Mouse (Mus musculus) hindbrain, postnatal 0 days (tissue): ENCODE measurements around the gene Retreg1. TPM values are rescaled to one million over a fixed set of nuclear protein-coding genes. Genes with fewer than 3 reads are reported as not detected.
A peak's percentile ranks its signal among the peaks of the same experiment; 100 is the strongest.

ENCODE experiments used
- ATAC-seq: fragments of 200-750 bp; cut with Nextera tagmentation; 2 replicates; pipeline ENCODE4 v1.8.0; 2017; ENCODE audit warnings: mild to moderate bottlenecking, moderate TSS enrichment, moderate library complexity
- DNase-seq: peaks from one replicate; pipeline ENCODE4 v3.0.0-alpha.2; 2015; ENCODE audit warnings: low spot score
- H3K27ac ChIP-seq: fragments of 300-500 bp; sonication (generic); 2 replicates; pipeline ENCODE4 v1.5.1; 2014; ENCODE audit warnings: mild to moderate bottlenecking
- H3K27me3 ChIP-seq: fragments of 300-500 bp; sonication (generic); 2 replicates; pipeline ENCODE4 v1.6.1; 2014; ENCODE audit warnings: low read length, mixed read lengths; ENCODE audit not compliant: insufficient read depth
- H3K36me3 ChIP-seq: fragments of 300-500 bp; sonication (generic); 2 replicates; pipeline ENCODE4 v1.6.1; 2014; ENCODE audit warnings: low read length, mixed read lengths; ENCODE audit not compliant: insufficient read depth
- H3K4me1 ChIP-seq: fragments of 300-500 bp; sonication (generic); 2 replicates; pipeline ENCODE4 v1.6.1; 2014; ENCODE audit warnings: antibody characterized with exemption, low read length, mixed read lengths; ENCODE audit not compliant: insufficient read depth
- H3K4me2 ChIP-seq: fragments of 300-500 bp; sonication (generic); 2 replicates; pipeline ENCODE4 v1.6.1; 2014; ENCODE audit warnings: low read depth, mild to moderate bottlenecking, low read length, moderate library complexity, mixed read lengths
- H3K4me3 ChIP-seq: fragments of 300-500 bp; sonication (generic); 2 replicates; pipeline ENCODE4 v1.5.1; 2014; ENCODE audit warnings: low read length
- H3K9ac ChIP-seq: fragments of 300-500 bp; sonication (generic); replicated peaks from 2 replicates; pipeline ENCODE4 v1.6.1; 2014; ENCODE audit warnings: mild to moderate bottlenecking, low read length, moderate library complexity, mixed read lengths
- H3K9me3 ChIP-seq: fragments of 300-500 bp; sonication (generic); 2 replicates; pipeline ENCODE4 v1.6.1; 2016; ENCODE audit warnings: low read length, mixed read lengths
- CTCF ChIP-seq: IDR thresholded peaks from 2 replicates; pipeline ENCODE4 v1.5.1; 2016; ENCODE audit warnings: antibody characterized with exemption, control low read depth, low read depth
- WGBS: fragments of 180-500 bp; shearing (Covaris S2); extraction: QIAGEN DNeasy Blood & Tissue Kit; methylation state at CpG from one replicate; pipeline ENCODE4 v1.1.7; 2014; 5-methylcytosine and 5-hydroxymethylcytosine counted together
- polyA plus RNA-seq: library from polyadenylated mRNA; unstranded; fragments of >200 nt; fragmentation: Nextera tagmentation; extraction: Ambion mirVana; gene quantifications from 2 replicates; pipeline ENCODE4 v1.2.1, GENCODE M21; 2015
- total RNA-seq: library from RNA; depleted of rRNA; stranded (reverse); fragments of >200 nt; gene quantifications from 2 replicates; pipeline ENCODE4 v1.2.3, GENCODE M21; 2014

The Retreg1 gene
- total and polyA plus RNA-seq, 2 experiments from 2014 or later = 21.0 to 31.7 TPM

- no peaks in the 10 kb centered on the region for H3K27me3 ChIP-seq
- no peak for TF ChIP-seq CTCF
- H3K4me3 ChIP-seq = peak overlapping the region; percentile 70
- ATAC-seq (no peak), DNase-seq (no peak)
- WGBS = 55% methylated on average over 4 of the region's 4 CpGs
- 0 out of 2 replicates have a peak, but pooled peaks cover 3% of the 10 kb centered on the region for H3K4me1 ChIP-seq
- H3K36me3 ChIP-seq = no peaks in the 10 kb centered on the region
- peak overlapping the region; percentile 88 for H3K4me2 ChIP-seq
- no peaks in the 10 kb centered on the region for H3K9me3 ChIP-seq
- no peak overlapping the region for H3K27ac ChIP-seq
- H3K9ac ChIP-seq = no peak overlapping the region
These were observed 1.8 kb downstream of the Retreg1 start for GRCm38 (mm10) chr15:25844771-25845170.

GRCm38 (mm10) chr15:25847576-25848168 lies 4.7 kb downstream of the Retreg1 start:
- H3K36me3 ChIP-seq = no peaks in the 10 kb centered on the region
- H3K4me2 ChIP-seq = no peak overlapping the region
- H3K9me3 ChIP-seq = no peaks in the 10 kb centered on the region
- no peak overlapping the region for H3K9ac ChIP-seq
- no peak overlapping the region for H3K27ac ChIP-seq
- TF ChIP-seq CTCF = no peak
- no peaks in the 10 kb centered on the region for H3K27me3 ChIP-seq
- no peak for ATAC-seq
- no peak overlapping the region for H3K4me3 ChIP-seq
- H3K4me1 ChIP-seq = 0 out of 2 replicates have a peak, but pooled peaks cover 3% of the 10 kb centered on the region
- DNase-seq = no peak
- WGBS = 97% methylated on average over 1 of the region's 1 CpGs

GRCm38 (mm10) chr15:25850552-25850951 lies 7.6 kb downstream of the Retreg1 start:
- no peak for TF ChIP-seq CTCF
- Histone ChIP-seq H3K36me3 (no peaks in the 10 kb centered on the region), H3K9ac (no peak overlapping the region), H3K27ac (no peak overlapping the region), H3K4me2 (no peak overlapping the region), H3K4me3 (no peak overlapping the region), H3K9me3 (no peaks in the 10 kb centered on the region), H3K27me3 (no peaks in the 10 kb centered on the region), H3K4me1 (no peaks in the 10 kb centered on the region)
- WGBS = 78% methylated on average over 11 of the region's 11 CpGs
- DNase-seq (no peak), ATAC-seq (no peak)

- no peaks in the 10 kb centered on the region for H3K36me3 ChIP-seq
- no peak overlapping the region for H3K4me3 ChIP-seq
- 65% methylated on average over 18 of the region's 18 CpGs for WGBS
- no peaks in the 10 kb centered on the region for H3K27me3 ChIP-seq
- peak; percentile 54; the same call in 1 of the 2 replicates for ATAC-seq
- no peaks in the 10 kb centered on the region for H3K4me1 ChIP-seq
- no peak overlapping the region for H3K27ac ChIP-seq
- H3K4me2 ChIP-seq = no peak overlapping the region
- no peaks in the 10 kb centered on the region for H3K9me3 ChIP-seq
- TF ChIP-seq CTCF = no peak
- peak; percentile 17 for DNase-seq
- no peak overlapping the region for H3K9ac ChIP-seq
These were observed 11.4 kb downstream of the Retreg1 start for GRCm38 (mm10) chr15:25854270-25854904.

GRCm38 (mm10) chr15:25858611-25859058 lies 15.7 kb downstream of the Retreg1 start:
- Histone ChIP-seq H3K36me3 (no peaks in the 10 kb centered on the region), H3K27me3 (no peaks in the 10 kb centered on the region), H3K9me3 (no peaks in the 10 kb centered on the region), H3K4me1 (no peaks in the 10 kb centered on the region; the same call in 1 of the 2 replicates), H3K4me3 (no peak overlapping the region), H3K9ac (no peak overlapping the region), H3K4me2 (no peak overlapping the region), H3K27ac (no peak overlapping the region)
- ATAC-seq = no peak
- no peak for DNase-seq
- 86% methylated on average over 10 of the region's 12 CpGs for WGBS
- TF ChIP-seq CTCF = no peak

GRCm38 (mm10) chr15:25859469-25859868 lies 16.5 kb downstream of the Retreg1 start:
- ATAC-seq (no peak), DNase-seq (no peak)
- no peaks in the 10 kb centered on the region; the same call in 1 of the 2 replicates for H3K4me1 ChIP-seq
- no peak overlapping the region for H3K4me3 ChIP-seq
- no peaks in the 10 kb centered on the region for H3K36me3 ChIP-seq
- WGBS = 58% methylated on average over 3 of the region's 3 CpGs
- TF ChIP-seq CTCF = no peak
- H3K27ac ChIP-seq = no peak overlapping the region
- H3K9me3 ChIP-seq = no peaks in the 10 kb centered on the region
- no peaks in the 10 kb centered on the region for H3K27me3 ChIP-seq
- H3K9ac ChIP-seq = no peak overlapping the region
- no peak overlapping the region for H3K4me2 ChIP-seq

GRCm38 (mm10) chr15:25861900-25862299 lies 18.9 kb downstream of the Retreg1 start:
- DNase-seq (no peak), ATAC-seq (no peak)
- H3K36me3 ChIP-seq = no peaks in the 10 kb centered on the region
- 80% methylated on average over 7 of the region's 7 CpGs for WGBS
- H3K4me1 ChIP-seq = no peaks in the 10 kb centered on the region; the same call in 1 of the 2 replicates
- no peaks in the 10 kb centered on the region for H3K27me3 ChIP-seq
- no peak overlapping the region for H3K27ac ChIP-seq
- no peak for TF ChIP-seq CTCF
- H3K4me3 ChIP-seq = no peak overlapping the region
- no peak overlapping the region for H3K4me2 ChIP-seq
- H3K9me3 ChIP-seq = no peaks in the 10 kb centered on the region
- no peak overlapping the region for H3K9ac ChIP-seq
